Comparison of ENCODE assay signal across 15 mouse cellular contexts in genomic region chr7:48132674-48133073, GRCm38 (mm10). TPM values are rescaled to one million over a fixed set of nuclear protein-coding genes. Genes with fewer than 3 reads are reported as not detected.
"Had no signal": no experiment of that assay in that cellular context is flagged by ENCODE, and none has a peak within 500 bp of the region (broad histone marks: within the 10 kb centered on the region; RNA-seq: fewer than 3 reads in every experiment).

No protein-coding gene starts in this region.

- H3K4me1 ChIP-seq: intestine, embryonic 15.5 days had no signal

- H3K9me3 ChIP-seq: intestine, embryonic 15.5 days; limb, embryonic 13.5 days had no signal

- DNase-seq: left cerebral cortex, postnatal 4 days; right cerebral cortex, postnatal 25 days; thymus, postnatal 36 days had no signal

- H3K9ac ChIP-seq: liver, embryonic 14.5 days had no signal

- H3K27ac ChIP-seq: liver, embryonic 14.5 days; neural tube, embryonic 12.5 days had no signal

- H3K27me3 ChIP-seq: intestine, embryonic 15.5 days; limb, embryonic 13.5 days; neural tube, embryonic 12.5 days had no signal

- H3K36me3 ChIP-seq: intestine, embryonic 15.5 days; limb, embryonic 13.5 days; neural tube, embryonic 12.5 days had no signal

- ATAC-seq: lung, postnatal 0 days had no signal

RNA-seq across cellular contexts. Expression of gene Mrgprb5, which starts 36.1 kb away (rescaled TPM):
- polyA plus RNA-seq: hindbrain, postnatal 0 days; intestine, embryonic 15.5 days; large intestine, adult 2 months; limb, embryonic 13.5 days; liver, adult 2 months; liver, embryonic 14.5 days; lung, postnatal 0 days; myocyte; neural tube, embryonic 12.5 days; small intestine, adult 2 months; stomach, embryonic 16.5 days; thymus, postnatal 0 days had no signal
